Mouse (Mus musculus) spleen, adult 2 months (tissue): ENCODE results near the gene Olfr967.

Source experiments
- CTCF ChIP-seq: fragments of 200-500 bp; IDR thresholded peaks from 2 replicates; pipeline ENCODE4 v1.5.1; 2011; ENCODE audit warnings: mild to moderate bottlenecking, inconsistent platforms; ENCODE audit not compliant: insufficient read depth, insufficient read length, insufficient replicate concordance; ENCODE audit errors: extremely low read depth
- POLR2A ChIP-seq: fragments of 200-500 bp; IDR thresholded peaks from 2 replicates; pipeline ENCODE4 v1.6.1; 2011; ENCODE audit warnings: low read depth, low read length, inconsistent platforms

DNA sequence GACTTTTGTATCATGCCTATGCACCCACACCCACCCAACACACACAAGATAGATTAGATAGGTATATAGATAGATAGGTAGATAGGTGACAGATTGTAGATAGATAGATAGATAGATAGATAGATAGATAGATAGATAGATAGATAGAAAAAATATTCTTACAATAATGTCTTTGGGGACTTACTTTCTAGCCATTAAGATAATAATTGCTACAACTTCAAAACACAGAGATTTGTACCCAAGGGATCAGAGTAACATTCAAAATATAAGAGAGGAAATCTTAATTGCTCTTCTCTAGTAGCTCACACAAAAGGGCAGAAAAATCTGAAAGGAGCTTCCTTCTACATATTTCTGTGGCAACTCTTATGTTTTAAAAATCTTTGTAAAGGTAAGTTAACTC is at the start of gene Olfr967:
- TF ChIP-seq CTCF (no peak), POLR2A (no peak)
